Mouse (Mus musculus) brain, embryonic 18.5 days (tissue): ENCODE measurements at regions not wholly inside any gene's neighbourhood (a gene's known extent, or its start where the extent isn't known, plus 50 kb on each side); places are given as distances from the start of the nearest gene placed in this dataset.
"Not testable (repeated sequence)": the region's sequence is repeated elsewhere in the genome, so short reads cannot be mapped to it uniquely, and the experiment has no call there.

Experiments used
- DNase-seq: peaks from one replicate; pipeline ENCODE4 v3.0.0-alpha.2; 2012; ENCODE audit warnings: low read depth, low spot score

DNA sequence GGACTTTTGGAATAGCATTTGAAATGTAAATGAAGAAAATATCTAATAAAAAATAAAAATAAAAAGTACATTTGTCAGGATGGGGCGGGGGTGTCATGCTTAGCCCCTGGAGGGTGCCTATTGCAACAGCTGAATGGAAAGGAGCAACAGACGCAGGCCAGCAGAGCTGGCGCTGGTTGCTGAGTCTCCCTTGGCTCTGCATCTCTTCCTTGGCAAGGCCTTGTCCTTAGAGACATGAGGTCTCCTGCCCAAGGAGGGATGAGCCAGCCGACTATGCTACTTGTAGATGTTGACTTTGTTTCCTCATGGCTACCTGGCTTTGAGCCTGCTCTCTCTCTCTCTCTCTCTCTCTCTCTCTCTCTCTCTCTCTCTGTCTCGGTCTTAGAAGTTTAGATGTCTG is 166.4 kb downstream of the Opa1 start:
- DNase-seq: no peak

DNA sequence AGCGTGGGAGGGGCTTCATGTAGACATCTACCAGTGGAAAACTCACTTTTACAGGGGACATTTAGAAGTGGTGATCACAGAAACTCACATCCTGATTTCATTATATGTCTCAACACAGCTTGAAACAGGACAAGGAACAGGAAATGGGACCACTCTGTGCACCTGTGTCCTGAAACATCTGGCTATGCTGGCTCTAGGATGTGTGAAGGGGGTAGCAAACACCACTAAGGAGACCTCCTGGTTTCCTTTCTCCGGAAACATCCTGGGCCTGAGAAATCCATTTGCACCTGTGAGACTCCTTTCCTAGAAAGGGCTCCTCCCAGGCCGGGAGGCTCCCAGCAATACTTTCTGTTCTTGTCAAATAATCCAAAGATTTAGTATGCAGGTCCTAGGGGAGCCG is 167.1 kb downstream of the Opa1 start:
- DNase-seq: no peak

DNA sequence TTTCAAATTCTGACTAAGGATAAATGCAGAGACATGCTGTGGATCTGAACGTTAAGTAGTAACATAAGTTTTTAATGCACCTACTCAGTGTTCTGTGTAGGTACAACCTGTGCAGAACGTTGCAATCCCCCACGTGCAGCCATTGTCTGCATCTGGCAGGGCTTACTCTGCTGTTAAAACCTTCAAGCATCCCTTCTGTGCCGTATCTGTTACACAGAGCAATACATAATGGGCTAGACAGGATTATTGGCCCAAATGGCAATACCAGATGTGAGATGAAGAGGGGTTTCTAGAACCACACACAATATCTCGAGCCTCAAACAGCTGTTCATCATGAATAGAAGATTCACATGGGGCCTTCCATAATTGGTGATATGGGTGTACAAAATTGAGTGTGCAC is 170.0 kb downstream of the Opa1 start:
- DNase-seq: no peak

DNA sequence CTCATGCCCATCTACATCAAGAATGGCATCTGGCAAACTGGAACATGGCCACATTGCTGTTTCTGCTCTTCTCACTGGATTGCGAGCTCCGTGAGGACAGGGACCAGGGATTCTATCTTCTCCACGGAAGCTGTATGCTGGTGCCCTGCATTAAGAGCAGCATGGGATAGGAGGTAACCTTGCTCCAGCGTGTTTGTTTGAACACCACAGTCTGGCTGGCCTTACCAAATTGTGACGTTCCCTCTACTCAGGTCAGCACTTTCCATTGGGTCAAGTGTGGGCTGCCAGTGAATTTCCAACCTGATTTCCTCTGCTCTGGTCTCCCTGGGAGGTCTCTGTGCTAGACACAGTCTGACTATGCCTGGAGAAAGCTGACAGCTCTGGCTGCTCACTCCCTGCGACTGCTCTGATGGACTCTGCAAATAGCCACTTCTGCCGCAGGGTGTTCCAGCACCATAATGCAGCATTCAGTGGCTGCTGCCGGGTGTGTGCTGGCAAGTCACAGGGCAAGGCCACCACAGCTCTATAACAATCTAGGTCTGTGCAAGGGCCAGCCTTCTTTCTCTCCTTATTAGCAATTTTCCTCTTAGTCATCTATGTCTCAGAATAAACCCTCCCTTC is 175.6 kb downstream of the Opa1 start:
- DNase-seq: no peak

DNA sequence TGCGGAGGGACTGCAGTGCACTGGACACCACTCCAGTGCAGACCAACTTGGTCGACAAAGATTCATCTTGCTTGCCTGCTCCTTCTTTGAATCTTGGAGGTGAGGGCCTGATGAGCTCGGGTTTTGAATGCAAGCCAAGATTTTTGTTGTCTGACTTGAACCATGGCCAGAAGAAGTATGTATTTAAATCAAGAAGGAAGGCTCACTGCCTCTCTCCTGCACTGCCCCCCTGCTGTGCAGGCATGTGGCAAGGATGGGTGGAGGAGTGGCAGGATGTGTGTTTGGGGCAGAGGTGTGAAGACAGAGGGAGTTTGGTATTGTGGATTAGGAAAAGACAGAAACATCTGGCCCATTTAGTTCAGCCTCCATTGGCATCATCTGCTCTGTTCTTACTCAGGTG is 179.1 kb downstream of the Opa1 start:
- DNase-seq: no peak

DNA sequence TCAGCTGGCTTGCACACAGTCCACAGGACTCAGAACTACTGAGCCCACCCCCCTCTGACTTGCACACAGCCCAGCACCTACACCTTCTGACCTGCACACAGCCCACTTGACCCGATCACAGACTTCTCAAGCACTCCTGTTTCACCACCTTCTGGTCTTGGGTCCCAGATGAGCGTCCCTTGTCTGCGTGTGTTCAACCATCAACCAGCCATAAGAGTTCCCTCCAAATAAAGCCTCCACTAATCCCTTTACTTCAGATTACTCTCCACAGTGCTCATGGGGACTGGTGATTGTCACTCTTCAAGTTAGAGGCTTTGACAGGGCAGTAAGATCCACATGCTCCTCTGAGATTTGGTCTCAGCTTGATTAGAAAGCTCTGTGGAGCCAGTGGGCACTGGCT is 180.3 kb downstream of the Opa1 start:
- no peak for DNase-seq

DNA sequence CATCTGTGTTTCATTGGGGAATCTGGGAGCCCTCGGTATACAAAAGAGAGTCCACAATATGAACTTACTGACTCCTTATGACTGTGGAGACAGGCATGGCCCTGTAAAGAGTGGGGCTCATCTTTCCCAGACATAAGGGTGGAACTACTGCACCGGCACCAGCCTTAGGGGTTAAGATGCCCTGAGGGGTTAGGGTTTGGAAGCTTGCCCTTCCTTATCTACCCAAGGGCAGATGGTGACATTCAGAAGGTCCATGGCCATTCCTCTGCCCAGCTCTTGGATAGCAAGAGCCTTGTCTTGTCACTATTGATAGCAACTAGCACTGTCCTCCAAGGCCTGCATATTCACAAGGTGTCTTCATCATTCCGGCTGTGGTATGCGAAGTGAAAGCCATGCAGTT is 181.5 kb downstream of the Opa1 start:
- DNase-seq: no peak

DNA sequence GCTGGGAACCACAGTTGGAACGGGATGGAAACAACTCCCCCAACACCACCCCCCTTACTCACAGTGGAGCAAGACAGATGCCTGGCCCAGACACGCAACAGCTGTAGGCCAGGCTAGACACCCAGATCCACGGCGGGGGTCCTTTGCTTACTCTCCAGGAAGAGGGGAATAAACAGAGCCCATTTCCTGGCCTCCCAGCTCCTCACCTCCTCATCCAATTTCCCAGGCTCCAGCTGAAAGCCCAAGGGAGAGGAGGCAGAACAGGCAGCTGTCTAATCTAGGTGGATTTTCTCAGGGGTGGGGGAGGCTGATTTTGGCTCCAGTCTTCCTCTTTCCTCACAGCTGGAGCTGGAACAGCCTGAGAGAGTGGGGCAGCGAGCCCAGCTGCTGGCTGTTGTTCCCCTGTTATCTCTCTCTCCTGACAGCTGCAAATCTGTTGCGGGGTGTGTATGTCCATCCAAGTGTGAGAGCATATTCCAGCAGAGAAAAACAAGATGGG is 182.7 kb downstream of the Opa1 start:
- peak; percentile 16 for DNase-seq

DNA sequence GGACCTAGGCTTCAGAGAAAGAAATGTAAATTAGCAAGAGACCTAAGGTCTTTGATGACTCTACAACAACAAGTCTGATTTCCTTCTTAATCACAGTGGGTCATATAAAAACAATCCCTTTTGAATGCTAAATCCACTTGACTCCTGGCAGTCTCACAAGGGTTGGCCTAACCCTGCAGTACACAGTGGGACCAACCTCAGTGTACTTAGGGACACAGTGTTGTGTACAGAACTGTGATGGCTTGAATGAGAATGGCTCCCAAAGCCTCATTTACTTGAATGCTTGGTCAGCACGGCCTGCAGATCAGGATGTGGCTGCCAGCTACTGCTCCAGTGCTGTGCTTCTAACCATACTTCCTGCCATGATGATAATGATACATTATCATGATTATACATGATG is 185.2 kb downstream of the Opa1 start:
- DNase-seq: no peak

DNA sequence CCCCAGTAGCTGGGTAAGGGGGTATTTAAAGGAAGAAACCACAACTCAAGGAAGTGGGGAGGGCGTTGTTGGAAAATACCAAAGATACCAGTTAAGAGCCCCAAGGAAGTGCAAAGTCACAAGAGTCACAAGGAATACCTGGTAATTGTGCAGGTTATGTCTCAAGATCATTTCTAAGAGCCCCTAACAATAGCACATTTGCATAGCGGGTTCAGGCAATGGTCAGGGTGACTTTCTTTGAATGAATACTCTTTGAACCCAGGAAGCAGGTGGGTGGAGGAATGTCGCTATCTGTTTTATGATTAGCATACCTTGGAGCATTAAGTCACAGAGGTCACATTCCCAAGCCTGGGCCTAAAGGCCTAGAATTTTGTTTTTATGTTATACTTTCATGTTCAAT is 186.7 kb downstream of the Opa1 start:
- DNase-seq: not testable (repeated sequence)

DNA sequence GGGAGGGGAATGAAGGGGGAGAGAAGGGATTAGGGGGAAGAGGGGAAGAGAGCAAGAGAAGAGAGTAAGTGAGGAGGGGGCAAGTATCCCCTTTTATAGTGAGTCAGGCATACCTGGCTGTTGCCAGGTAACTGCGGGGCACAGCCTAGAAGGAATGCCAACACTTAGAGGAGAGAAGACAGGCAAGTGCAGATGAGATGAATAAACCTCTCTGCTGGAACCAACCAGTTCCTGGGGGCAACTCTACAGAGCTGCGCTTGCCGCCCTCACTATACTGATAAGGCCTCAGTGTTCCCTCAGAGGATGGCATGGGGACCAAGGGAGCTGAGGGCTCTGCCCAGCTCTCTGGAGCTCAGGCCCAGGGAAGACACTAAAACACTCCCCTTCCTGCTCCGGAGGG is 192.2 kb downstream of the Opa1 start:
- DNase-seq: no peak

DNA sequence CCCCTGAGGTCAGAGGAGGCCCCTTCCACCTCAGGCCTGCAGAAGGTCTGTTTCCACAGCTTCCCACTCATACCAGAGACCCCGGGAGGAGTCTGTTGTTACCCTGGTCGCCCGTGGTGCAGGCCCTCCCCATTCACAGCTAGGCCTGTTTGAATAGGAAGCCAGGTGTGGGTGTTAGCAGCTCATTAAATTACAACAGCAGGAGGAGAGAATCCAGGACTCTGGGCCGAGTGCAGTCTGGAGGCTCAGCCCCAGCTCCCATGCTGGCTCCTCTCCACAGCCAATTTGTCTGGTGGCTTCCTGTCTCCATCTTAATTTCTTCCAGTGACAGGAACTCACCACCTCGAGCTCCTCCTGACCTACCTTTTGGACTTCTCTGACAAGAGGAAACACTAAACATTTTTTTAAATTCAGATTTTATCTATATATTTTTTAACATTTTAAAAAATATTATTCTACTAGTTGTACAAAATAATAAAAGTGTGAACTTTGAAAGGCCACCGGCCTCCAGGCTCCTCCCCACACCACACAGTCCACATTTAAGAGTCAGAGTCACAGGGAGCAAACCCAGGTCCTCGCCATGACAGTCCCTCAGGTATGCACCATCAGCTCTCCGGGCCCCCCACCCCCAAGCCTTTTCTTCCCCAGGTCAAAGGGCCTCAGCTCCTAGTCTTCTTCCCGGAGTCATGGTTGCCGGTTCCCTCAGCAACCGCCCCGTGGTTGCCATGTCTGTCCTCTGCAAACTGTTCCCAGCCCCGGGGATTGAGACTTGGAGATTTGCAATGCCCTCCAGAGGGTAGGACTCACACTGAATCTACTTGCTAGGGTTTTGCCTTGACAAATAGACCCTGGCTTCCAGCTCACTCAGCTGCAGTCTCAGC is 192.8 kb downstream of the Opa1 start:
- DNase-seq: no peak

DNA sequence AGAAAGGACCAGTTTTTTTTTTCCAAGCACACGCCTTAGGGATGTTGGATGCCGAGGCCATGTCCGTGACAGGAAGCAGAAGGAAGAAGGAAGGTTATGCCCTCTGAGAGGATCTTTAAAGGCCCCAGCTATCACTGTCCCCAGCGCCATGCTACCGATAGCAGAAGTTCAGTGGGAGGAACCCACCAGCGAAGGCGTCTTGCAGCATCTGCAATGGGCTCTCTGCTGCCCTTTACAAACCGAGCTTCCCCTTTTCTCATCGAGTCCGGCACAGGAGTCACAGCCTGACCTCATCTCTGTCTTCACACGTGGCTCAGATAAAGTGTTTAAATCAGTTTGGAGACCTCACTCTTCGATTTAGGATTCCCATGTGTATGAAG is 193.5 kb downstream of the Opa1 start:
- DNase-seq: no peak

DNA sequence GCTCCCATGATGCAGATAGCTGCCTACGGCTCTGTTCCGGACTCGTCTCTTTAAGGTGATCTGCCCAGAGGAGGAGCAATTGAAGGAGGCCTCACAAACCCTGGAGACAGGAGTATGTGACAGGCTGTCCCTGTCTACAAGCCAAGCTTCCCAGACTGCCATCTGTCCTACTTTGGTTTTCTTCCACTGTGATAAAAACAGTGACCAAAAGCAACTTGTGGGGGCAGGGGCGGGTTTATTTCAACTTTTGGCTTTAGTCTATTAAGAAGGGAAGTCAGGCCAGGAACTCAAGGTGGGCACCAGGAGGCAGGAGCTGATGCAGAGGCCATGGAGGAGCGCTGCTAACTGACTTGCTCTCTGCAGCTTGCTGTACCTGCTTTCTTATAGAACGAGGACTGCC is 193.9 kb downstream of the Opa1 start:
- DNase-seq: no peak

DNA sequence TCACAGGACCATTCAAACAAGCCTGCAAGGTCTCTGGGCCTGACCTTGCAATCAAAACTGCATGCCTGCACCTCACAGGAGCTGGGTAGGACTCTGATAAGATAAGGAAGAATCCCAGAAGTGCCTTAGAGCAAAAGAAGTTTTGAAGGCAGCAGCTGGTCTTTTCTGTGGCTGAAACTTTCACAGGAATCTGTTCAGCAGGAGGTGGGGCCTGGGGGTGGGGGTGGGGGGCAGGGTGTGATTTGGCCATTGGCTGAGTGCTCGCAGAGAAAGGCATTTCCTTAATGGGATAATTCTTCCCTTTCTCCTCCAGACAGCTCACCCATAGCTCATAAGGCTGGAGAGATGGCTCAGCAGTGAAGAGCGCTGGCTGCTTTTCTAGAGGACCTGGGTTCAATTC is 195.8 kb downstream of the Opa1 start:
- DNase-seq: no peak

DNA sequence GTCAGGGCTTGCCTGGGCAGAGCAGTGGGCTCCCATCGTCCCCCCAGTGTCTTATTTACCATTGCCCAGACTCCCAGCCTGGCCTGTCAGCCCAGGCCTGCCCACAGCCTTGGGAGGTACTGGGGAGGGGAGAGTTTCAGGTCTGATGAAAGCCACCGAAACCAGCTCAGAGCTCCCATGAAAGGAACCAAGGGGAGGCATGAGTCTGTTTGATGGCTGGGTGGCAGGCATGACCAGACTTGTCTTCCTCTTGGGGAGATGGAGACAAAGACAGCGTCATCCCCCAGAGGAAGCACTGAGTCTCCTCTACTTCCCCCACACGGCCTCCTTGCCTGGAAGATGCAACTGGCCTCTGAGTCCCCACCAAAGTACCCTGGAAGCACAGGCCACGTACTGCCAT is 196.7 kb downstream of the Opa1 start:
- DNase-seq: no peak

DNA sequence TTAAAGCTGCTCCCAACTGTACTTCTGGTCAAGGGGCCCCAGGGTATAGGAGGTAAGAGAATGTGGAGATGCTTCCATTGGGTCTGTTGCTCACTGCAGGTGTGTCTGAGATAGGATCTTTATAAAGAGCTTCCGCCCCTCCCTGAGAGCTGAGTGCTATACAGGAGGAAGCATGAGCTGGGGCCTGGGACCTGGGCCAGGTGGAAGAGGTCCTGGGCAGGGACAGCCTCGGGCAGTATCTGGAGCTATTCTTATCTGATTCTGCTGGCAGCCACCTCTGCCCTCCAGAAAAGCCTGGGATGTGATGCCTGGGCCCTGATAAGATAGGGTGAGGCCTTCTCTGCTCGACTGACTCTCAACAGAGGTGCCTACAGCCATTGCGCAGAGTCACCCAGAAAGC is 203.3 kb downstream of the Opa1 start:
- no peak for DNase-seq

DNA sequence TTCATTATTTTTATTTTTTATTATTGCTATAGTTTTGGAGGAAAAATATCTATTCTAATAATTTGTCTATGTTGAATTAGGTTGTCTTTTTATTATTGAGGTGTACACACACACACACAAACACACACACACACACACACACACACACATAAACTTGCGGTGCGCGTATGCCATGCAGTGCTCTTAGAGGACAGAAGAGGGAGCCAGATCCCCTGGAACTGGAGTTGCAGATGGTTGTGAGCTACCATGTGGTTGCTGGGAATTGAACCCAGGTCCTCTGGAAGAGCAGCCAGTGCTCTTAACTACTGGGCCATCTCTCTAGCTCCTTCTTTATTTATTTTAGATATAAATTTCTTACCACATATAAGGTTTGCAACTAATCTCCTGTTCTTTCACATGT is 206.0 kb downstream of the Opa1 start:
- no peak for DNase-seq

DNA sequence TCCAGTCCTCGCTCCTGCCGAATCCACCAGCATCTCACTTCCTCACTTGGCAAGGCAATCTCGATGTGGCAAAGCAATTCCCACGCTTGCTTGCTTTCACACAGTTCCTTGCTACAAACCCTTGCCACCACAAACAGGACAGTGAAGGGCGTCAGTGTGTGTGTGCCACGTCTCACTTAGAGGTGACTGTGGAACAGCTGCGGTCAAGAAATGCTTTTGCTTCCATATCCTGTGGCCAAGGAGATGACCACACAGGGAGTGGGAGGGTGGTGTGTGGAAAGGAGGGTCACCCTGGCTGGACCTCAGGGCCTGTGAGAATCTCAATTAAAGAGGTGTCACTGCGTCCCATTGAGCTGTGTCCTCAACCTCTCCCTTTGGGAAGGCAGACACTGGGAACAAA is 207.4 kb downstream of the Opa1 start:
- DNase-seq: no peak

DNA sequence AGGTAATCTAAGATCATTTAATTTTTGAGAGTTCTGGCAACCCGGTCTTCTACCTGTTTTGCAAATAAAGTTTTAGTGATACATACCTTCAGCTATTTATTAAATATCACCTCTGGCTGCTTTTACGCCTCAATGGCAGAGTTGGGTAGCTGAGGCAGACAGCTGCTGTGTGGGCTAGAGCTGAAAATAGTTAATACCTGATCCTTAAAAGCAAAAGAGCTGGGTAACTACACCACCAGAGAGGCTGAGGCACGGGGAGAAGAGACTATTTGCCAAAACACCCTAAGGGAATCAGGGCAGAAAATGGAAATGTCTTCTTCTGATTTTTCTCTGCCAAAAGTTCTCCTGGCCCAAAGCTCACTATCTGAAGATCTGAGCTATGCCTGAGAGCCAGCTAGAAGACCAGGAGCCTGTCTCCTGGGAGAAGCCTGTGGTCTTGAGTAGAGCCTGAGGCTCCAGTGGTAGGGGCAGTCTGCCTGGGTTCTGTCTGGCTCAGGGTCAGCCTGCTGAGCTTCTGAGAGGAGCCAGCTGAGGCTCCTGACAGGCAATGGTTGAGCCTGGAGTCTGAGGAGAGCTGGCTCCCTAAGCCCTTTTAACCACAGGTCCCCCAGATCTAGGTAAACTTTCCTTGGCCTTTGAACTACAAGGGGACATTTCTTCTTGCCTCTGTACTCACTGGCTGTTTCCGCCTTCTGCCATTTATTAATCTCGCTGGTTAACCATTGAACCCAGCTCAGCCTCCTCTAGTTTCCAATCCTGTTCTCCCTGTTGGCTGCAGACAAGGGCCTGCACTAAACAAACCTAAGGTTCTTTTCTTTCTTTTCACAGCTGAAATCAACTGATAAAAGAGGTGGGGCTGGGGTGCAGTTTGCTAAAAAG is 208.7 kb downstream of the Opa1 start:
- DNase-seq: no peak

DNA sequence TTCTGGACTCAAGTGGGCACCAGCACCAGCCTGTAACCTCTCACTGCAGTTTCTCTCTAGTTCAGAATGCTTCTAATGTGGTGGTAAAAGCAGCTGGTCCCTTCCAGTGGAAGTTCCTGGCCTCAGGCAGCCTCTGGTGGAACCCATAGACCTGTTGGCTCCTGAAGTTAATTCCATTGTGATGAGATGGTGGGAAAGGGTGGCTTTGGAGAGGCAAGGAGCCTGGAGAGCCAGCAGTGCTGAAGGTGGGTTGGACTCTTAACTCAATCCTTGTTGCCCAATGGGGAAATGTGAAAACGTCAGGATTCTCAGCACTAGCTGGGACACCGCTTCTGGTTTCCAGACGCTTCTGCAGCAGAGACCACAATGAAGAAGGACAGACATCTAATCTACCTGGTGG is 210.9 kb downstream of the Opa1 start:
- DNase-seq: no peak

DNA sequence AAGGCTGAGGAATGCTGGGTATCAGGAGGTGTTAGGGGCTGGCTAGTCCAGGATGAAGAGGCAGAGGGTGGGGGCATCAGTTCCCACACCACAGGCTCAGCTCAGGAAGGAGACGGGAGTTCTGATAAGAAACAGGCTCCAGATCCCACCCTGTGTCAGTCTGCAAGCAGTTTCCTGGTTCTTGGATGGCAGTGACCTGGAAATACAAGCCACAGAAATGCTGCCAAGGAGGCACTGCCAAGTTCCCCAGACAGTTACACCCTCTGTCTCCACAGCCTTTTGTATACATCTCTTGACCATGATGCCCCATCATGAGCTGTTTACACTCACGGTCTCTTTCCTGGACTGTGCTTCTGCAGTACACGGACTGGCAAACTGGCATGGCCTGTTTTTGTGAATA is 220.1 kb downstream of the Opa1 start:
- DNase-seq: no peak
